Mouse (Mus musculus): Measurements from ENCODE around the gene Bcap29. TPM values are rescaled to one million over a fixed set of nuclear protein-coding genes. Genes with fewer than 3 reads are reported as not detected.

Gene Bcap29
- polyA plus RNA-seq, 1 experiment from 2014 or later: 50.6 TPM

GRCm38 (mm10) chr12:31554371-31554770 is 80.1 kb downstream of the Bcap29 start:
- Histone ChIP-seq H3K36me3 (ENCODE audit: inconsistent target) (no peaks in the 10 kb centered on the region), H3K79me2 (ENCODE audit: inconsistent target) (no peaks in the 10 kb centered on the region), H3K27ac (no peak overlapping the region), H3K4me3 (ENCODE audit: inconsistent target) (no peak overlapping the region)
- WGBS (ENCODE audit: missing documents): 100% methylated on average over 1 of the region's 1 CpGs

DNA sequence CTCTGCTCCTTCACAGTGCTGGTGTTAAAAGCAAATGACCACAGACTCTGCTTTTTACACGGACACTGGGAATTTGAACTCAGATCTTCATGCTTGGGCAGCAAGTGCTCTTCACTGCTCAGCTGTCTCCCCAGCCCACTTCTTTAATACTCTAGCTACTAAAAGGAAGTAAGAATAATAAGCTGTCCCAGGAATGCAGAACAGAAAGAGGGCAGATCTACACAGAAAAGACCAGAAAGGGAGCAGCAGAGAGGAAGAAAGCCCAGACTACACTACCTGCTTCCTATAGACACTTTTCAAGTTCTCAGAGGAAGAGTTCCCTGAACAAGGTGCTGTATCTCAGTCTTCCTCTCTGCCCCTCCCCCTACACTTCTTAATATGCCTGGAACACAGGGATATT is 83.2 kb downstream of the Bcap29 start:
- Histone ChIP-seq H3K79me2 (ENCODE audit: inconsistent target) (no peaks in the 10 kb centered on the region), H3K27ac (no peak overlapping the region), H3K4me3 (ENCODE audit: inconsistent target) (no peak overlapping the region), H3K36me3 (ENCODE audit: inconsistent target) (no peaks in the 10 kb centered on the region)
- WGBS (ENCODE audit: missing documents): 61% methylated on average over 1 of the region's 1 CpGs

- Histone ChIP-seq H3K36me3 (ENCODE audit: inconsistent target) (no peaks in the 10 kb centered on the region), H3K79me2 (ENCODE audit: inconsistent target) (no peaks in the 10 kb centered on the region), H3K4me3 (ENCODE audit: inconsistent target) (no peak overlapping the region), H3K27ac (no peak overlapping the region)
- WGBS (ENCODE audit: missing documents): no CpG with 5 or more reads among the region's 1 CpGs
Observed at GRCm38 (mm10) chr12:31546061-31546460, 88.4 kb downstream of the Bcap29 start.

- WGBS (ENCODE audit: missing documents): 80% methylated on average over 2 of the region's 2 CpGs
- Histone ChIP-seq H3K79me2 (ENCODE audit: inconsistent target) (no peaks in the 10 kb centered on the region), H3K27ac (no peak overlapping the region), H3K36me3 (ENCODE audit: inconsistent target) (no peaks in the 10 kb centered on the region), H3K4me3 (ENCODE audit: inconsistent target) (no peak overlapping the region)
Observed at GRCm38 (mm10) chr12:31545219-31545618, 89.2 kb downstream of the Bcap29 start.

DNA sequence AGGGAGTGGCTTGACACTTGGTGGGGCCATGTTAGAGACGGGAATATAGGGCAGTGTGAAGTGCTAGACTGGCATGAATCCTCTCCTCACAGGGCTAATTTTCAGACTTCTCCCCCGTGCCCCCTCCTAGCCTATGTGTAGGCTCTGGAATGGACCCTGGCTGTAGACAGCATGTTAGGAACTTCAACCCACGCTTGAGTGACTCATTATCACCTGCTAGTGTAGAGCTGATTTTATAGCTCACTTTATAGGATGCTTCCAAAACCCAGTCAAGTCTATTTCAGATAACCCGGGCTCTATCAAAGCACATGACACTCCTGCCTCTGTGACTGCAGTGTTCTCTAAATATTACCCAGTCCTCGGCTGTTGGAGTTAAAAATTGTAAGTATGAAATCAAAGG is 92.9 kb downstream of the Bcap29 start:
- 86% methylated on average over 5 of the region's 5 CpGs for WGBS (ENCODE audit: missing documents)
- H3K4me3 ChIP-seq (ENCODE audit: inconsistent target): no peak overlapping the region
- H3K27ac ChIP-seq: no peak overlapping the region
- no peaks in the 10 kb centered on the region for H3K79me2 ChIP-seq (ENCODE audit: inconsistent target)
- H3K36me3 ChIP-seq (ENCODE audit: inconsistent target): no peaks in the 10 kb centered on the region

Other genes starting within 250 kb of the Bcap29 start
- not detected in 3 replicates for gene Slc26a3, start 243.8 kb downstream of the Bcap29 start, polyA plus RNA-seq (2018)
- gene Cbll1, start 135.0 kb downstream of the Bcap29 start, polyA plus RNA-seq (2018): 10.6 to 23.4 TPM (median 11.5 TPM) in 3 replicates
- not detected in 3 replicates for gene Slc26a4, start 74.7 kb downstream of the Bcap29 start, polyA plus RNA-seq (2018)
- gene Dus4l, start 20.2 kb upstream of the Bcap29 start, polyA plus RNA-seq (2018): 1.2 to 5.9 TPM (median 2.4 TPM) in 3 replicates
- gene Cog5, start 20.2 kb upstream of the Bcap29 start, polyA plus RNA-seq (2018): 23.2 to 30.6 TPM (median 27.4 TPM) in 3 replicates
- not detected in 3 replicates for gene Gpr22, start 79.3 kb upstream of the Bcap29 start, polyA plus RNA-seq (2018)

Data from macrophage (primary cell).